Mouse (Mus musculus) right cerebral cortex, postnatal 25 days (tissue): ENCODE results near the gene Dmpk.
A peak's percentile ranks its signal among the peaks of the same experiment; 100 is the strongest.

Experiments
- DNase-seq: peaks from one replicate; pipeline ENCODE4 v3.0.0; 2022

The Dmpk gene

GRCm38 (mm10) chr7:19098811-19099210 lies 15.2 kb downstream of the Dmpk start:
- no peak for DNase-seq

GRCm38 (mm10) chr7:19100290-19100689 lies 16.6 kb downstream of the Dmpk start:
- no peak for DNase-seq

DNA sequence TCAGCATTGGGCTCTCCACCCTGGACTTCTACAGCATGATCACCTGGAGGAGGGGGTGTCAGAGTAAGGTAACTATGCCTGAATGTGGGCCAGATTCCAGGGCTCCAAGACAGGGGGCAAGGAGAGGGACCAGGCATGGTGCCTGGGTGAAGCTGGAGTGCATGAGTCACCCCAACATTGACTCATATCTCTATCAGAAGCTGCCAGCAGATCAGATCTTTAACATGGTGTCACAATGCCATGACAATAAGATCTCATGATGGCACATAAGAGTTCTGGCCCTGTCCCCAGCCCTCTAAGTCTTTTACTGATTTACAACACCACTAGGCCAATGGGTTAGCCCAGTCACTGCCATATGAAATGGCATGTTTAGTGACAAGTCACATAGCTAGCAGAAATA lies 20.1 kb downstream of the Dmpk start:
- DNase-seq: no peak

GRCm38 (mm10) chr7:19104486-19104885 lies 20.8 kb downstream of the Dmpk start:
- no peak for DNase-seq

DNA sequence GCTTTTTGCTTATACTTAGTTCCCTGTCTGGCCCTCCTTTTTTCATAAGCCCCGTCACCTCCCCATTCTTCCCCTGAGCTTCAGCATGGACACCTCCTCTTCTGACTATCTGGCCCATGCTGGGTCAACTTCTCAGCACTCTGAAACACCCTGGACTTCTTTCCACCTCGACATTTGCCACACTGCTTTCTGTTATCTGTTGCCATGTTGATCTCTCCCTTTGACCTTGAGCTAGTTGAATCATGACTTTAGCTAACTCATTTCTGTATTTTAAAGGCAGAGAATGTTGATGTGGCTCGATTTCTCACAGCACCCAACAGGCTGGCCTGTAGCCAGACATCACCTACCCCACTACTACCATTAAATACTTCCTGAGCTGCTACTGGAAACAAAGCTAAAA lies 23.8 kb downstream of the Dmpk start:
- DNase-seq: no peak

- no peak for DNase-seq
Measured at GRCm38 (mm10) chr7:19109565-19109964, 25.9 kb downstream of the Dmpk start.

DNA sequence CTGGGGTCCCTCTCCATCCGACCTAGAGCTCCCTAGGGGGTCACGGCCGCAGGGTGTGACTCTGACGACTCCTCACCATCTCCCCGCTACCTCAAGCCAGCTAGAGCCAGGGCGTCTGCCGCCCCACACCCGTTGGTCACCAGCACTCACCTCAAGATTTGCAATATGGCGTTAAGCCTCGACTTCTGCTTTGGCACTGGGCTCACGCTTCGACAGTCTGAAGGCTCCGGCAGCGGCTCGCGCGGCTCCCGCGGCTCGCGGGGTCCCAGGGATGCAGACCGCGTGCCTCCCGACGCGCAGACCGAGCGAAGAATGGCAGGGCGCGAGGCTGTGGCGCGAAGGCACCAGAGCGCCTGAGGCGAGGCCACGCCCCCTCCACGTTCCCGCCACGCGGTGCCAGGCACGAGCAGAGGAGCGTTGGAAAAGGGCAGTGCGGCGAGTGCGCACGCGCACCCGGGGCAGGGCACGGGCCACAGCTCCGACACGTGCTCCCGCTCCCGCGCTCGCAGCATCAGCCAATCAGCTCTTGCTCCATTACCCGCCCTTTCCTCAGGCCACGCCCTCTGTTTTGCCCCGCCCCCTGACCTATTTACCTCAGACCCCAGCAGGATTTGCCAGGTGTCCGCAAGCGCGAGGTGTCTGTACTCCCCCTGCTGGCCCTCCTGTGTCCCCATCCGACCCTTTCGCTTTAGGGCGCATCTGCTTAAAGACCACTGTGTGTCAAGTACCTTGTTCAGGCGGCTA lies 34.6 kb downstream of the Dmpk start, which contains the start of gene Gm4969:
Gm4969 (minus strand) TSS at position 341 of the 744 bp plus-strand sequence.
- peak; percentile 60 for DNase-seq

DNA sequence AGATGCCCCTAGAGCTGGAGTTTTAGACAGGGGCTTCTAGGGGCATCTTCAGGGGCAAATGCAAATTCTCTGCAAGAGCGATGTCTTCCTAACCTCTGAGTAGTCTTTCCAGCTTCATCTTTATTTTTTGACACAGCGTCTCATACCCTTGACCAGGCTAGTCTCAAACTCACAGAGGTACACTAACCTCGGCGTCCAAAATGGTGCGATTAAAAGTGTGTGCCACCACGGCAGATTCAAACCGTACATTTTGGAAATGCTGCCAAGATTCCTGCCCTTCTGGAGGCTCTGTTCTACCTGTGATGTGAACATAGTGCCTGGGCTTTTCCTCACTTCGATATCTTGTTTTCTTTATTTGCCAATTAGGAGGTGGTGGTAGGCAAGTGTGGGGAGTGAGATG lies 35.4 kb downstream of the Dmpk start:
- no peak for DNase-seq

- peak; percentile 94 for DNase-seq
Measured at GRCm38 (mm10) chr7:19119631-19120429, 36.2 kb downstream of the Dmpk start, which contains the start of gene Fbxo46. Fbxo46 (plus strand) TSS chr7:19119859.

GRCm38 (mm10) chr7:19121686-19122085 lies 38.0 kb downstream of the Dmpk start:
- no peak for DNase-seq

DNA sequence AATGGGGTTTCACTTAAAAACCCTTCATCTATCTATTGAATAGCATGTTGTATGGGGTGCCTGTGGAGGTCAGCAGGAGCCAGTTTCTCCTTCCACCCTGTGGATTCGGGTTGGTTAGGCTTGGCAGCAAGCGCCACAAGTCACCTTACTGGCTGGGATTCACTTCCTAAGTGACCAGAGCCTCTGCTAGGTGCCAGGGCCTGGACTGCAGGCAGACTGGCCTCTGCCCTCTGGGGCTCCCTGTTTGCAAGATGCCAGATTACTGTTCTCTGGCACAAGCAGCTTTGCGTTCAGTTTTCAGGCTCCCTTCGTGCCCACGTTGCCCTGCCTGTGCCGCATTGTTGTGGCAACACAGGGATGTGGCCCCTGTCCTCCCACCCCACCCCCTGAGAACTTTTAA lies 41.1 kb downstream of the Dmpk start:
- DNase-seq: no peak

DNA sequence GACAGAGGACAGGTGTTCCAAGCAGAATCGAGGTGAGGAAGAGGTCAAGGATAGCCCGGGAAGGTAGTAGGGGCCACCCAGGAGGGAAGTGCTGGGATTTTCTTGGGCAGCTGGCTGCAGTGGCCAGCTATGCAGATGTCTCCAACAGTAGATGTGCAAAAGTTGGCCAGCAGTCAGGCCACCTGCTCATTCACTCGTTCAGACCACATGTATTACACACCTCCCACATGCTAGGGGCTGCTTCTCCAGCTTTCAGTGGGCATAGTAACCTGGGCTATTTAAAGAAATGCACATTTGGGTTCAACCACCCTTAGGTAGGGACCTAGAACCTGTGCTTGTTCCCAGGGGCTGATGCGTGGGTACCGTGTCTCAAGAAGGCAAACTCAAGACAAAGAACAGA lies 44.1 kb downstream of the Dmpk start:
- no peak for DNase-seq

DNA sequence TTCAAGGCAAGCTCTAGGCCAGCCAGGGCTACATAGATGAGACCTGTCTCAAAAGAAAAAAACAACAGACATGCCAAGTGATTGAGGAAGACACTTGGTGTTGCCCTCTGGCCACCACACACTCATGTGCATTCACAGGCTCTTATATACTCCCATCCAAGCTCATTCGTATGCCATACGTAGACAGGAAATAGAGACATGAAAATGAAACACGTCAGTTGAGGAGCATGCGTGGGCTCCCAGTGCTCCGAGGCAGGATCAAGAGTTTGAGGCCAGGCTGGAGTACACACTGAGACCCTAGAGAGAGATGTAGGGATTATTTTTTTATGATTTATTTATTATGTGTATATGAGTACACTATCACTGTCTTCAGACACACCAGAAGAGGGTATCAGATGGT lies 45.7 kb downstream of the Dmpk start:
- no peak for DNase-seq

- no peak for DNase-seq
Measured at GRCm38 (mm10) chr7:19130657-19131056, 47.0 kb downstream of the Dmpk start.

- peak; percentile 97 for DNase-seq
Measured at GRCm38 (mm10) chr7:19131324-19131848, 47.7 kb downstream of the Dmpk start.

DNA sequence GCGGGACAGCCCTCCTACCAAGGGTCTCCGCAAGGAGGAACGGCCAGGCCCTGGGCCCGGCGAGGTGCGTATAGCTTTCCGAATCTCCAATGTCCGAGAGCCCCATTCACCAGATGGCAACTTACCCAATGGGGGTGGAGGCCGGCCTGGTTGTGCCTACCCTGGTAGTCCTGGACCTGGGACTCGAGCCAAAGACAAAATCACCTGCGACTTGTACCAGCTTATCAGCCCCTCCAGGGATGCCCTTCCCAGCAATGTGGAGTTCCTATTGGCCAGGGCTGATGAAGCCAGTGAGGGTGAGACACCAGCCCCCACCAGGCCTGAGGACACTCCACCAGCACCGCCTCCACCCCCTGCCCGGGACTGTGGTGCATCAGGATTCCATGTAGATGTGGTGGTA lies 52.5 kb downstream of the Dmpk start:
- DNase-seq: no peak

DNA sequence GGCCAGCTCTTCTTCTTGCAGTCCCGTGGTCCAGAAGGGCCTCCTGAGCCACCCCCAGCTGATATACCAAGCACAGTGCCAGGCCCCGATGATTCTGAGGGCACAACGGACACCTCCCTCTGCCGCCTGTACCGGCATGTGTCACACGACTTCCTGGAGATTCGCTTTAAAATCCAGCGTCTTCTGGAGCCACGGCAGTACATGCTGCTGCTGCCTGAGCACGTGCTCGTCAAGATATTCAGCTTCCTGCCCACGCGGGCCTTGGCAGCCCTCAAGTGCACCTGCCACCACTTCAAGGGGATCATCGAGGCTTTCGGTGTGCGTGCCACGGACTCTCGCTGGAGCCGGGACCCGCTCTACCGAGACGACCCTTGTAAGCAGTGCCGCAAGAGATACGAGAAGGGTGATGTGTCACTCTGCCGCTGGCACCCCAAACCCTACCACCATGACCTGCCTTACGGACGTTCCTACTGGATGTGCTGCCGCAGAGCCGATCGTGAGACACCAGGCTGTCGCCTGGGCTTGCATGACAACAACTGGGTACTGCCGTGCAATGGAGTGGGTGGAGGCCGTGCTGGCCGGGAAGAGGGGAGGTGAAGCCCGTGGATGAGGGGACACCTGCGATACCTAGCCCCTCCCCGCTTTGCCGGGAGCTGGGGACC lies 53.2 kb downstream of the Dmpk start:
- no peak for DNase-seq

DNA sequence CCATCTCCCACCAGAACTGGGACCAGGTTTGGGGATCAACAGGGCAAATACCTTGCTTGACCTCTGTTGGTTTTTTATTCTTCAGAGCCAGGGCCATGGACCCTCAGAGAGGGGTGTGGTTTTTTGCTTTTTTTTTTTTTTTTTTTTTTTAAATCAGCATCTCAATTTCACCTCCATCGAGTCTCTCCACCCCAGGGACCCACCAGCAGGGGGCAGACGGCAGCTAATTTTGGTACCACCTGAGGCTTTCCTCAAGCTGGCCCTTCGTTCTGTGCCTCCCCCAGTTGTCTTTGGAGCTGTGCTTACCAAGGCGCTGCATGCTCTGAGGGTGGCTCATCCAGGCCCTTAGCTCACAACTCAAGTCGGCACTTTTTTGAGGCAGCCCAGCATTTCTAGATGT lies 53.7 kb downstream of the Dmpk start:
- no peak for DNase-seq
